Mouse (Mus musculus) CH12.LX (cell line): Measurements from ENCODE around the gene Cdc14a.

Experiments
- BHLHE40 ChIP-seq: IDR thresholded peaks from 2 replicates; pipeline ENCODE4 v1.6.1; 2011; ENCODE audit warnings: mild to moderate bottlenecking, low read depth, low read length, improper control_type of control experiment
- CTCF ChIP-seq, 2 experiments: IDR thresholded peaks in 1 of 2; conservative IDR thresholded peaks in 1 of 2; 2 replicates each; pipeline ENCODE4 v1.5.1; 2011 to 2012; ENCODE audit warnings: low read depth in 2 of 2, low read length in 2 of 2, improper control_type of control experiment in 1 of 2, inconsistent platforms in 1 of 2, mild to moderate bottlenecking in 1 of 2, moderate library complexity in 1 of 2
- EP300 ChIP-seq: IDR thresholded peaks from 2 replicates; pipeline ENCODE4 v1.6.1; 2011; ENCODE audit warnings: low read length, improper control_type of control experiment
- MAX ChIP-seq: IDR thresholded peaks from 2 replicates; pipeline ENCODE4 v1.6.1; 2011; ENCODE audit warnings: low read length, improper control_type of control experiment
- MAZ ChIP-seq: IDR thresholded peaks from 2 replicates; pipeline ENCODE4 v1.6.1; 2012; ENCODE audit warnings: low read depth, mild to moderate bottlenecking, inconsistent platforms, low read length, improper control_type of control experiment, moderate library complexity
- USF1 ChIP-seq: IDR thresholded peaks from 2 replicates; pipeline ENCODE4 v1.6.1; 2014; ENCODE audit warnings: low read depth, mild to moderate bottlenecking, inconsistent platforms, low read length, improper control_type of control experiment

DNA sequence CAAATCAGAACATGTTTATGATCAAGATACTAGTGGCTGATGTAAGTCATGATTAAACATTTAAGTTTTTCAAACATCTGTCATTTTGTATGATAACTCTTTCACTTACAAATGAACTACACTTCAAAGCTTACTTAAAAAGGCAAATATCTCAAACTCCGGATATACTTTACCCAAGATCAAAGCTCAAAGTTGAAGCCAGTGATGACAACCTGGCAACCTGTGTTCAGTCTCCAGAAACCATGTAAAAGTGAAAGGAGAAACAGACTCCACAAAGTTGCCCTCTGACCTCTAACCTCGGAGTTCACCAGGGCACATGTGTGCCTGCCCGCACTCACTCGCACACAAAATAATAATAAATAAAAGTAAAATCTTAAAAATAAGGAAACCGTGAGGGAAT is 49.3 kb downstream of the Cdc14a start:
- no peak for TF ChIP-seq MAX
- no peak for TF ChIP-seq USF1
- no peak for TF ChIP-seq BHLHE40
- TF ChIP-seq CTCF (conservative IDR thresholded peaks at IDR 0.05 in 1 of 2, IDR thresholded peaks at IDR 0.05 in 1 of 2; ENCODE audit: low read depth in 2 of 2, low read length in 2 of 2): no peak
- no peak for TF ChIP-seq MAZ
- no peak for TF ChIP-seq EP300
